Mouse (Mus musculus) spleen, postnatal 14 days (tissue): Measurements from ENCODE around the gene Cux2.

ENCODE experiments used
- DNase-seq, 2 experiments: peaks; one replicate each; pipeline ENCODE4 v3.0.0; 2021 to 2022; ENCODE audit warnings: low spot score in 2 of 2

Cux2 gene

DNA sequence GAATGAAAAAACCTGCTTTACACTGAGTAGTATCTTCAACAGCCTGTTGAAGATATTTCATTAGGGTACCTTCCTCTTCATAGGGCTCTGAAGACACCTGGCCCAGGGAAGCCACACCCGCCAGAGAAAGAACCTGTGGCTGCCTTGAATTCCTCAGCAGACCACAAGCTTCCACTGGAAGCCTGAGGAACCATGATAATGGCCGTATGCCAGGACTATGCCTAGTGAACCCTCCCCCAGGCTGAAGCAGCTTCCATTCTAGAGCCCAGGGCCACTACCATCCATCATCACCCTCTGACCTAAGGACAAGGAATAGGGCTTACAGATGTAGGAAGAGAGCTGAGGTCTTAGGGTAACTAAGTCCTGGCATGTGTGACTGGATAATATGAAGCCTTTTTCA is 229.7 kb downstream of the Cux2 start:
- no peak for DNase-seq

DNA sequence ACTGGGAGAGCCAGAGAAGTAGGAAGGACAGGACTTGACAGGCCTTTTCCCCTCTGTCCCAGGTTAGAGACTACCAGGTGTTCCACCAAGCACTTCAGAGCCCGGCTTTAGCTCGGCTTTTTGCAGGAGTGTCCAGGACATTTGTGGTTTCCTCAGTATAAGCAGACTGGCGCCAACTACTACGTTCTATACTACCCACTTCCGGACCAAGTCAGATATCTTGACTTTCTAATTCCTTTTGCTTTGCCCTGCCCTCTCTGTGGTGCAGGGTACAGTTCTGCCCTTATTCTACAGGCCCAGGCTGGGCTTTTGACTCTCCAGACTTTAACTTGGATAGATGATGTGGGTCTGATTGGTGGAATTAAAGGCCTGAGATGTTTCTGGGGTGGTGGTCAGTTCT is 230.3 kb downstream of the Cux2 start:
- DNase-seq = no peak

DNA sequence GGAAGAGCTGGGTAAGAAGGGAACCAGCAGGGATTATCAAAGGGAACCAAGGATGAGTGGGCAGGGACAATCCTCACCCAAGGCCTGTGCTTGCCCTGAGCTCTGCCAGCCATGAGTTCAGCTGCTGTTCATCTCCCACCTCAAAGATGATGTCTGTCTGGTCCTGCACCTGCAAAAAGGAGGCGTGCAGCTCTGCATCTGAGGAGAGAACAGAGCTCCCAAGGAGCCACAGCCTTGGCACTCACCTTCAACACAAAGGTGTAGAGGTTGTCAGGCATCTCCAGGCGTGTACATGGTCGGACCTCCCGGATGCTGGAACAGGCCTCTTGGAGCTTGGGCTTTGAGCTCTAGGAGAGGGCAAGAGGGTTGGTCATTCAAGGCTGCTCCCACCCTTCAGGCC is 231.0 kb downstream of the Cux2 start:
- no peak for DNase-seq

DNA sequence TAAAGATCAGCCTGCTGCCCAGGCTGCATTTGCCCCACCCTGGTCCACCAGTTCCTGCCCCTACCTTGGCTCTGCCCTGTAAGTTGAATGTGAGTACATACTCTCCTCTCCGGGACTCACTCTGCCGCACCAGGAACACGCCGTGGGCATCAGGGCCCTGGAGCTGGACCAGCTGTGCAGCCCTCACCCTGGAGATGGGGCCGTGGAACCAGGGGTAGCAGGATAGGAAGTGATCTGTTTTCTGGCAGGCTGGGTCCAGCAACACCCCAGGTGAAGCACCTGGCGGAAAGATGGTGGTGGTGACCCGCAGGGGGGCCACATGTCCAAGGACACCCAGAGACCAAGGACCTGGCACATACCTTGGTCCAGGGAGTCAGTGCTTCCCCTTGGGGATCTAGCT is 231.5 kb downstream of the Cux2 start:
- no peak for DNase-seq

DNA sequence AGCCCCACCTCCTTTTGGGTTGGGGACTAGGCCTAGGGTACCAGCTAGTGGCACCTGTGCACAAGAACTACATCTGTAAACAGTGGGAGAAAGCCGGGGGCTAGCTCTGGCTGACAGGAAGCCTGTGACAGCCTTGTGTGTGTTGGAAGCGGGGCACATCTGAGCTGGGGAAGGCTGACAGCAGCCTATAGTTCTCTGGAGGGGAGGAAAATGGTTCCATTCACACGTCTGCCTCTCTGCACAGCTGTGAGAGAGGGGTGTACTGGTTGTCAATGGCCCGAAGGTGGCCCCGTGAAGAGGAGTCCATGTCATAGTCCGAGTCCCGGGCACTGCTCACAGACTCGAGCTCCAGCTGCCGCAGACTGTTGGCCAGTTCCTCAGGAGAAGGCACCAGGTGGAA is 232.4 kb downstream of the Cux2 start:
- no peak for DNase-seq

DNA sequence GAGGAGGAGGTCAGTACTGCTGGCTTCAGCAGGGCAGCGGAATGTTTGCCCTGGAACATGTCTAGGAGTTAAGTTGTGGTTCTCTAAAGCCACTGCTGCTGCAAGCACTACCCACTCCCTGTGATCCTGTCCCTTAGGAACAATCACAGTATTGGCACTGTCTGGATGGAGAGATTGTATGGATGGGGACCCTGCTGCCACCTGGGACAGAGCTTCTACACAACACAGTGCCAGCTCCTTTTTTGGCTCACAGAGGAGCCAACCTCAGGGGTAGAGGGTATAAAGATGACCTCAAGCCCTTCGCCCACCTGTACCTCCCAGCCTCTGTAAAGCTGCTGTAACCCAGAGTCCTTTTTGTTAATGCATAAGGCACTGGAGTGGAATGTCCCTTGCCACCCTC is 233.3 kb downstream of the Cux2 start:
- no peak for DNase-seq

DNA sequence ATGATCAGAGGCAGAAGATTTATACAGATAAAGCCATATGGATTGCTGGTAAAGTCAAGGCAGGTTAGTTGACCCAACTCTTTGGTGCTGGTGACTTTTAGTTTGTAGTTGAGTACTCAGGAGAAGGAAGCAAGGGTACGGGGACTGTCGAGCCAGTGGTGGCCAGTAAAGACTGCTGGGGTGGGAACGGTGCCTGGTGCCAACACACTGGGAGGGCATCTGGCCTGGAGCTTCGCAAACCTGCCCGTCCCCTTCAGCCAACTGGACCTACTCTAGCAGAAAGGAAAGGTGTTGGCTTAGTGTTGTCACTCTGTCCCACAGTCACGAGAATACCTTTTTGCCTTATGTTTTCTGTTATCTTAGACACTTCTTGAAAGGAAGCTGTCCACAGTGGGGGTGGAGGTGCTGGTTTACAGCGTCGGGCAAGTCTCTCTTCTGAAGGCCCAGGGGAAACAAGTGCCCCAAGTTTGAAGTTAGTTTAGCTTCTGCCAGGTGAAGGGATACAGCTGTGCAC is 234.0 kb downstream of the Cux2 start:
- no peak for DNase-seq

DNA sequence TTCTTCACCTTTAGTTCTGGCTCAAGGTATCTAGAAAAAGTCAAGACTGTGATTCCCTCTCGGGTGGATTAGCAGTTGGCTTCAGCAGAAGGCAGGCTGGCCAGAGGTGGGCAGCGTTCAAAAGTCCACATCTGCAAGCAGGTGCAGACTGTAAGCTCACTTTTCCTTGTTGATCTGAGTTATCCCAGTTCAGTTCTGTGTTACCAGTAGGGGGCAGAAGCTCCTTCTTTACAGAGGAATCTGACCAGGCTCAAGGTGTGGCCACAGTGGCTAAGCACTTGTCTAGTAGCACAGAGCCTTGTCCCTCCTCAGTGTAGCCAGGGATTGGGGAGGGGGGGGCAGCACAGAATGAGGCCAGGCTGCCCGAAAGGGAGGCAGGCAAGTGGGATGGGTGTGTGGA is 234.8 kb downstream of the Cux2 start:
- peak in 1 of 2 experiments; percentile 51 for DNase-seq

DNA sequence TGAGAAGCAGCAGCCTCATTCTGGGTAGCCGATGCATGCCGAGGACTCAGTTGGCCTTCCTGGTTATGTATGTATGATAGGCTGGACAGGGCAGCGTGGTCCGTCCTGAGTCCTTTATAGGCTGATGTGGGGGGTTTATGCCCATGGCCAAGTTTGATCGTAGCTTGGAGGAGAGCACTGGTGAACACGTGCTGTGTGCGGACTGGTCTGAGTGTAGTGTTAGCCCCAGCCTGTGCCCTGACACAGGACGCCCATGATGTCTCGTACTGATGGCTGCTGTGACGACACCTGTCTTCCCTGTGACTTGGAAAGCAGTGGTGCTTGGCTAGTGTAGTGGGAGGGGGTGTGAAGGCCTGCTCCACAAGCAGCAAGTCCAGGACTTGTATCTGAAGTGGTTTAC is 236.2 kb downstream of the Cux2 start:
- DNase-seq = no peak

DNA sequence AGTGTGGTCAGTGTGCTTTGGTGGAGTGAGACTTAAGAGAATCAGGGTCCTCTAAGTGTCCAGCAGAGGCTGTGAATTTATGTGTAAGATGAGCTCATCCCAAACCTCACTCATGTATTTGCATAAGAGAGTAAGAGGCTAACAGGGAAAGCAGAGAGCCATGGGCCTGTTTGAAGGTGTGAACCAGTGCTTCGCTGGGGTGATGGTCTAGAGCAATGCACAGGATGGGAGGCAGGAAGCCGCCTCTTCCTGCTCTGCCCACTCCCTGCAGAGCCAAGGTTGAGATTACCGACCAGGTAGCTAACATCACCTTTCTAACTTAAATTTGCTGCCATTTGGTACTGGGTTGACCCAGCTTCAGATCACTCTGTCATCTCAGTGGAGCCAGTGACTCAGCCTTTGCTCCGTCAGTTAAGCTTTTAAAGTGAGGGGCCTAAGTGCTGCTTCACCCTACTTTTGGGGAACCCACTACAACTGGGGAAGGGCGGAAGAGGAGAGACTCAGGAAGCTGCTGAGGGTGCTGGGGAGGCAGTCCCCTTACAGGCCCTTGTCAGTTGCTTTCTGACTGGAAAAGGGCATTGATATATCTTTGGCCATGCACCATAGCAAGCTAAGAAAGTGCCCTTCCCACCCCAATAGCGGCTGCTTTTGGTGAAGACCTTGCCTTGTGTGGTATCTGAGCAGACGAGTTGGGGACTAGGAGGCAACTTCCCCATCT is 237.2 kb downstream of the Cux2 start:
- DNase-seq = no peak

DNA sequence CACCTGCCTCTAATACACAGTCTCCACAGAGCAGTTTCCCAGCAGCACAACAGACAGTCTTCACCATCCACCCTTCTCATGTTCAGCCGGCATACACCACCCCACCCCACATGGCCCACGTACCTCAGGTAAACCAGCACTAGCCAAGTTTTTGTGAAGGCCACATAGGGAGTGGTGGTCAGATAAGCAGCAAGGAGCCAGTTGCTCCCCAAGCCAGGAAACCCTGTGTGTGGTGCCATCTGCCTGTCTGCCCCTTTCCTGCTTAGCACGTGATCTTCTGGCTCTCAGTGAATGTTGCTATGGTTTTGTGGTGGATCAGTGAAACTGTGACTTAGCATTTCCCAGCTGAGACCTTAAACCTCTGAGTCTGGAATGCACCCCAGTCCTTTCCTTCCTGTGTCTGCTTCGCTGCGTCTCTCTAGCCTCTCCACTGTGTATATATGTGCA is 238.4 kb downstream of the Cux2 start:
- no peak for DNase-seq

DNA sequence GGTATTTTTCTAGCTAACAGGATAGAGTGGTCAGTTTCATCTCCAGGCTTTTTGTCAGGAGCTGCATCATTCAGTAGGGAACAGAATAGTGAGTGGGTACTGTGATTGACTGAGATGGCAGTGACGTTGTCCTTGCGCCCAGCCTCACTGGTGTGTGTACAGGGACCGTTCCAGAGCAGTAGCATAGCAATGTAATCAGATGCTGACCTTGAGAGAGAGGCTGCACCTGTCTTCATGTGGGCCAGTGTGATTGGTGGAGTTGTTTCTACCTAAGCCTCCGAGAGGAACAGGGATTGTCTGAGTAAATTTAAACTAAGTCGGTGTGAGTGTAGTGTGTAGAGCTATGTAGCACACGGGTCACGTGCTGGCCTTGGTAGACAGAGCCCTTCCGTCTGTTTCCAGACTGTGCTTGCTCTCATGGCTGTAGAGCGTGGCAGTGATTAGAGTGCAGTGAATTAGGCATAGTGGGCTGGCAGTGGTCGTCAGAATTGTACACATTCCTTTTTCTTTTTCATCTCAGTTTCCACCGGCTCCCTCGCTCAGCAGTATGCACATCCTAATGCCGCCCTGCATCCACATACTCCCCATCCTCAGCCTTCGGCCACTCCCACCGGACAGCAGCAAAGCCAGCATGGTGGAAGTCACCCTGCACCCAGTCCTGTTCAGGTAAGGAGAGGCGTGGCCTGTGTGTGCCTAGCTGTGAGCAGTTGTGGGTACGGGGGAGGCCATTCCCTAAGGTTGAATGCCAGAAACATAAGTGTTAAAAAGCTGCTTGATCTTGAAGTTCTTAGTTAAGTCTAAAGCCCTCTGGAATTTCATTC is 239.4 kb downstream of the Cux2 start:
- no peak for DNase-seq

DNA sequence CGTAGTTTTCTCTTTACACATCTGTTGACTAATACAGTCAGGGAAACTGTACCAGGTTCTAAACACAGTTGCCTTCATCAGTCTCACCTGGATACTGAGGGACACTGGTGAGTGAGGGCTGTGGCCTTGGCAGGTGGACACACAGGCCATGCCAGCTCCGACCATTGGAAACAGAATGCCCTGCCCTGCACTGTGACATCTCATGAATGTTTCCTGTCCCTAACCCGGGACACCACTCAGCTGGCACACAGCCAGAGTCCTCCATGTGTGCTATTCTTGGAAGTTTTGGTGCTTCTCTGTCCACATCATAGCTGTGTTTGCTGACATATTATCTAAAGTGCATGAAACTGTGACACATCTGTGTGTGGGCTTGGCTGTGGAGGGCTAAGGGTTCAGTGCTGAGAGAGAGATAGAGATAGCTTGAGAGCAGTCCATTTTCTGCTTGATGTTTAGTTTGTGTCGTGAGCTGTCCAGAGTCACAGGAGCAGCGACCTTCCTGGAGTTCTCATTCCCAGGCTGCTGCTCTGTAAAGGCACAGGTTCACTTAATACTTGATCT is 240.2 kb downstream of the Cux2 start:
- no peak for DNase-seq

DNA sequence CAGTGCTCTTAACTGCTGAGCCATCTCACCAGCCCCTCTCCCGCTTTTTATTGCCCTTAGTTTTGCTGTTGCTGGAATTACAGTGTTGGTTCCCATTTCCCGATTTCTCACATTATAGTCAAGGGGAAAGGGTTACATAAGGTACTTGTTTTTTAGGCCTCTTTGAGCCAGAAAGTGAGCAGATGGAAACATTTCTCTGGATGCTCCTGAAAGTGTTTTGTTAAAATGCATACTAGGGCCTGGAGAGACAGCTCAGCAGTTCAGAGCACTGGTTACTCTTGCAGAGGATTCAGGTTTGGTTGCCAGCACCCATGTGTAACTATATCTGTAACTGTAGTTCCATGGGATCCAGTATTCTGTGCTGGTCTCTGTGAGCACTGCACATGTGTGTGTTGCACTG is 241.7 kb downstream of the Cux2 start:
- DNase-seq = no peak

DNA sequence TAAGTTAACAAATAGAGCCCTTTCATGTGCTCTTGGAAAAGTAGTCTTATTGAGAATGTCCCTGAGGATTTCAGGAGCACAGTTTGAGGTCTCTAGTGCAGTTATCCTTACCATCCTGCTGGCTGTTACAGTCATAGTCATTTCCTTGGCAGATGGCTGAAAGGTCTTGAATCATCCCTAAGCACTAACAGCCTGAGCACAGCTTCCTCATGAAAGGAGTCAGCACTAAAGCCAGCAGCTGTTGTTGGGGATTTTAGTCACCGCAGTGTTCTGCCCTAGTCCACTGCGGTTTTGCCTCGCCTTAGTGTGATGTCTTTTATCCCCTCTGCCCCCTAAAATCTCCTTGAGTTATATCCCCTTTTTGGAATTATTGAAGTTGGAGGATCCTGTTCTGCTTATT is 242.7 kb downstream of the Cux2 start:
- no peak for DNase-seq
